Mouse (Mus musculus) forebrain, embryonic 14.5 days (tissue): ENCODE data around the gene Igf1. TPM values are rescaled to one million over a fixed set of nuclear protein-coding genes. Genes with fewer than 3 reads are reported as not detected.

Source experiments
- ATAC-seq: fragments of 200-750 bp; cut with Nextera tagmentation; 2 replicates; pipeline ENCODE4 v1.8.0; 2017; ENCODE audit warnings: mild to moderate bottlenecking, moderate library complexity
- DNase-seq: peaks from one replicate; pipeline ENCODE4 v3.0.0-alpha.2; 2015; ENCODE audit warnings: low spot score
- H3K27ac ChIP-seq: fragments of 300-500 bp; sonication (generic); 2 replicates; pipeline ENCODE4 v1.5.1; 2014; ENCODE audit warnings: low read depth, mild to moderate bottlenecking, control low read depth, low read length, moderate library complexity
- H3K27me3 ChIP-seq: fragments of 300-500 bp; sonication (generic); replicated peaks from 2 replicates; pipeline ENCODE4 v1.6.1; 2014; ENCODE audit warnings: low read length, control low read depth, mixed read lengths; ENCODE audit not compliant: control insufficient read depth, insufficient read depth
- H3K36me3 ChIP-seq: fragments of 300-500 bp; sonication (generic); 2 replicates; pipeline ENCODE4 v1.6.1; 2014; ENCODE audit warnings: low read length, control low read depth; ENCODE audit not compliant: control insufficient read depth, insufficient read depth
- H3K4me1 ChIP-seq: fragments of 300-500 bp; sonication (generic); 2 replicates; pipeline ENCODE4 v1.6.1; 2014; ENCODE audit warnings: antibody characterized with exemption, low read length, control low read depth; ENCODE audit not compliant: control insufficient read depth, insufficient read depth
- H3K4me2 ChIP-seq: fragments of 300-500 bp; sonication (generic); 2 replicates; pipeline ENCODE4 v1.6.1; 2014; ENCODE audit warnings: mild to moderate bottlenecking, control low read depth, low read length
- H3K4me3 ChIP-seq: fragments of 300-500 bp; sonication (generic); 2 replicates; pipeline ENCODE4 v1.5.1; 2014; ENCODE audit warnings: low read depth, low read length, control low read depth
- H3K9ac ChIP-seq: fragments of 300-500 bp; sonication (generic); 2 replicates; pipeline ENCODE4 v1.6.1; 2014; ENCODE audit warnings: mild to moderate bottlenecking, low read length, control low read depth, moderate library complexity
- H3K9me3 ChIP-seq: fragments of 300-500 bp; sonication (generic); replicated peaks from 2 replicates; pipeline ENCODE4 v1.6.1; 2016; ENCODE audit warnings: low read length, control low read depth, mixed read lengths; ENCODE audit not compliant: control insufficient read depth
- WGBS: fragments of 180-500 bp; shearing (Covaris S2); extraction: QIAGEN DNeasy Blood & Tissue Kit; methylation state at CpG from one replicate; pipeline ENCODE4 v1.1.7; 2014; 5-methylcytosine and 5-hydroxymethylcytosine counted together
- polyA plus RNA-seq: library from polyadenylated mRNA; unstranded; fragments of >200 nt; fragmentation: Nextera tagmentation; extraction: Ambion mirVana; gene quantifications from 2 replicates; pipeline ENCODE4 v1.2.1, GENCODE M21; 2014

Igf1 gene
- polyA plus RNA-seq, 1 experiment from 2014 or later = 5.0 TPM

DNA sequence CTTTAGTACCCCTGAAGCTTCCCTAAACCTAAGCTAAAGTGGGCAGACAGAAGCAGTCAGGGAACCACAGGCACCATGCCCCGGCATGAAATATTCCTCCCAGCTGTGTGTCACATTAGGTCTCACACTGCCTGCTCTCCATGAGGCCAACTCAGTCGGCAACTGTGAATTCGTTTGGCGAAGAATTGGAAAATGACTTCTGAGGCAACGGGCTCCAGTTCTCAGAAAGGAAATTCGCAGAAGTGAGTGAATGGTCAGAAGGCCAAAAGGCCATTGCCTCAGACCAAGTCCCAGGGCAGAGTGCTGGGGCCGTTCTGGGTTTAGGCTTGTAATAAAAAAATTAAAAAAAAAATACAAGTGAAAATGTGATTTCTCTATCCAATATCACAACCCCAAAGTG lies 43.9 kb downstream of the Igf1 start:
- DNase-seq (no peak), ATAC-seq (no peak)
- Histone ChIP-seq H3K4me1 (no peaks in the 10 kb centered on the region), H3K9me3 (no peaks in the 10 kb centered on the region), H3K4me2 (no peak overlapping the region), H3K9ac (no peak overlapping the region), H3K36me3 (no peaks in the 10 kb centered on the region), H3K27ac (no peak overlapping the region), H3K4me3 (no peak overlapping the region), H3K27me3 (no peaks in the 10 kb centered on the region)
- 83% methylated on average over 7 of the region's 7 CpGs for WGBS

DNA sequence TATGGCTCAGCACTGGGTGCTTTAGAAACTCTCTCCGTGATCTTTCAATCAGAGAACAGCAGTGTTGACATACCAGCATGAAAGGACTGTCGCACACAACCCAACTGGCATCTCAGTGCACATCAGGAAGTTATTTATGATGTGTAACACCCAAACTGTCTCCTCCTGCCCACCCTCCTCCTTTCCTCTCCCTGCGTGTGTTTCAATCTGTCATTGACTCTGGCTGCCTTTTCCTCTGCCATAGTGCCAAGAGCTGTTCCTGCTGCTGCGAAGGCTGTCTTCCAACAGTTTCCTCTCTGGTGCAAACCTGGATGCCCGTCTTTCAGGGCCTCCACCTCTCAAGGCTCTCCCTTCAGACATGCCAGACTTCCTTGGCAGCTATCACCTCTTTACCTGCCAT lies 46.3 kb downstream of the Igf1 start:
- no peak for ATAC-seq
- Histone ChIP-seq H3K4me2 (no peak overlapping the region), H3K4me1 (no peaks in the 10 kb centered on the region), H3K9ac (no peak overlapping the region), H3K4me3 (no peak overlapping the region), H3K27ac (no peak overlapping the region), H3K36me3 (no peaks in the 10 kb centered on the region), H3K27me3 (no peaks in the 10 kb centered on the region), H3K9me3 (no peaks in the 10 kb centered on the region)
- WGBS = 78% methylated on average over 5 of the region's 5 CpGs
- DNase-seq = peak; percentile 5

DNA sequence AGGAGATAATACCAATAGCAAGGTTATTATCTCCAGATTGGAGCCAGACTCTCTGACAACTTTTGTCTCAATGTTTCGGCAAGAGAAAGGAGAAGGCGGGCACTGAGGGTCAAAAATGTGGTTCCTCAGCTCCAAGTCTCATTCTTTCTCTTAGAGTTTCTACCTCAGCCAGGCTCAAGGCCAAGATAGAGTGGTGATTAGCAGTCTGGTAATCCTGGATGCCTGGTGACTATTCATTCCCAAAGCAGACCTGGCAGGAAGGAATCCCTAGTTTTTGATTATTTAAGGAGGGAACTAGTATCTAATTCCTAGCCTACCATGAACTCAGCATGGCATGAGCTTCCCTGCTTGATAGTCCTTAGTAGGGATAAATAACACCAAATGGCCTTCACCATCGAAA lies 47.0 kb downstream of the Igf1 start:
- ATAC-seq = no peak
- DNase-seq = no peak
- WGBS = 75% methylated on average over 3 of the region's 3 CpGs
- H3K9me3 ChIP-seq = no peaks in the 10 kb centered on the region
- no peaks in the 10 kb centered on the region for H3K36me3 ChIP-seq
- H3K27ac ChIP-seq = no peak overlapping the region
- no peaks in the 10 kb centered on the region for H3K27me3 ChIP-seq
- H3K4me2 ChIP-seq = no peak overlapping the region
- H3K9ac ChIP-seq = no peak overlapping the region
- H3K4me1 ChIP-seq = no peaks in the 10 kb centered on the region
- no peak overlapping the region for H3K4me3 ChIP-seq

DNA sequence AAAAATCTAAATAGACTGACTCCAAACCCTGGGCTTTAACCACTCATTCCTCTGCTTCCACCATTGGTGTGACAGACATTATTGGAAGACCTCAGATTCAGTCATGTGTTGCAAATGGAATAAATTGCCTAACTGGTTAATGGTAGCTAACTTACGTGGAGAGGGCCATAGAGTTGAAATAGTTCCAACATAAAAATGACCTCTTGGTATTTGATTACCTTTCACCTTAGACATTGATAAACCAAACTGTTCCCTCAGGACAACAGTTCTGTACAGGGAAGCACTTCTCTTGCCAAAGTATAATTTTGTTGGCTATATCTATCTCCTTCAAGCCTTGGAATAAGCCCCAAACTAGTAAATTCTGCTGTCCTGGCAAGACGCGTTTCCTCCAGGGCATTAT lies 48.1 kb downstream of the Igf1 start:
- no peaks in the 10 kb centered on the region for H3K9me3 ChIP-seq
- no peak for ATAC-seq
- H3K4me1 ChIP-seq = no peaks in the 10 kb centered on the region
- no peak overlapping the region for H3K9ac ChIP-seq
- no peak overlapping the region for H3K4me2 ChIP-seq
- no peak overlapping the region for H3K27ac ChIP-seq
- no peaks in the 10 kb centered on the region for H3K36me3 ChIP-seq
- WGBS = 97% methylated on average over 3 of the region's 3 CpGs
- H3K4me3 ChIP-seq = no peak overlapping the region
- DNase-seq = no peak
- no peaks in the 10 kb centered on the region for H3K27me3 ChIP-seq

DNA sequence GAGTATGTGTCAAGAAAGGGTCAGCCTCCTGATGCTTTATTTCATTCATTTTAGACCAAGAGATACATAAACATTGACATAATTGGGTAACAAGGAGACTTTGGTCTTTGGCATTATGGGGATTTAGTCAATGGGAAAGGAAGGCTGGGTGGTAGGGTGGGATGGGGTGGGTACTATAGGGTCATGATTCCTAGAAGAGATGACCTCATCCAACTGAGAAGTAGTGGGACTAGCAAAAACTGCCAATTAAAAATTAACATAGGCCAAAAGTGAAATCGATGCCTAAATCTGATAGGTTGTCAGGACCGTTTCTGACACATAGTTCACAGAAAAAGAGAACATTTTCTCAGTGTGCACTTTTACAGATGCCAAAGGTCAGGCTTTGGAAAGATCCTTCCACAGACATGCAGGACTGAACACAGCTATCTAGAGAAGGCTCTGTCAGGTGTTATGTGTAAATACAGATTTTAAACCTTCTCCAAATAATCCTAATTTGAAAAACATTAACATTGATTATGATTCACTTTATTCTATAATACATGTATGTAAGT lies 48.8 kb downstream of the Igf1 start:
- H3K27ac ChIP-seq = no peak overlapping the region
- no peak overlapping the region for H3K4me3 ChIP-seq
- 91% methylated on average over 2 of the region's 2 CpGs for WGBS
- no peaks in the 10 kb centered on the region for H3K9me3 ChIP-seq
- no peak overlapping the region for H3K9ac ChIP-seq
- ATAC-seq (no peak), DNase-seq (no peak)
- no peak overlapping the region for H3K4me2 ChIP-seq
- H3K36me3 ChIP-seq = no peaks in the 10 kb centered on the region
- no peaks in the 10 kb centered on the region for H3K27me3 ChIP-seq
- H3K4me1 ChIP-seq = no peaks in the 10 kb centered on the region

DNA sequence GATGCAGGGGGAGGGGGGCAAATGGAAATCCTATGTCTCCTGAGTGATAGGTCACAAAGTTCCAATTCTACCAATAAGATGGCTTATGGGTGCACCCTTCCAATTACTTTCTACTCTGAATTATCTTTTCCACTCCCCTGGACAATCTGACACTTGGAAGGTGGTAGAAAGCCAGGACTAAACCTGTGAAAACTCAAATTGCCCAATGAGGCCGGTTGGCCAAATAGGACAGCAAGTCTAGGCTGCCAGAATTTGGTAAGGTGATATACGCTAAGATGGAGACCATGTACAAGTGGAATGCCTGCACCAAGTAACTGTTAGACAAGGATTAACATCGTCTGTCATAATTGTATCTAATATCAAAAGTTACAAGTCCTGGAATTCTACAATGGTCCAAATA lies 55.8 kb downstream of the Igf1 start:
- Histone ChIP-seq H3K36me3 (no peaks in the 10 kb centered on the region), H3K4me1 (no peaks in the 10 kb centered on the region), H3K4me2 (no peak overlapping the region), H3K27me3 (no peaks in the 10 kb centered on the region), H3K9me3 (no peaks in the 10 kb centered on the region), H3K4me3 (no peak overlapping the region), H3K9ac (no peak overlapping the region), H3K27ac (no peak overlapping the region)
- no peak for ATAC-seq
- no peak for DNase-seq
- WGBS = 92% methylated on average over 3 of the region's 3 CpGs

DNA sequence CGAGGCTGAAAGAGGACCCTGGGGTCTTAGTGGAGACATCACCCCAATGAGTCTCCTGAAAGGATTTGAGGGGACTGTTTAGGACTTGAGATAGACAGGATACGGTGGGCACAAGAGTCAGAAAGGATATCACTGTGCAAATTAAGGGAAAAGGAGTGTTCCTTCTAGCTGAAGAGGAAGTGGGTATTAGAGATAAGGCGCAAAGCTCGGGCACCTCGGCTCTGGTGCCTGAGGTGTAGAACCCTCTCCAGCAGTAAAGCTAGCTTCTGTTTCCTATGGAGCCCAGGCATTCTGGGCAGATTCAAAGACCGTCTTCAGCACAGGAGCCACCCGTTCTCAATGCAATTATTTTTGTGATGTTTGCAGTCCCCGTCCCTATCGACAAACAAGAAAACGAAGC lies 56.9 kb downstream of the Igf1 start:
- Histone ChIP-seq H3K4me3 (no peak overlapping the region), H3K27me3 (no peaks in the 10 kb centered on the region), H3K4me1 (no peaks in the 10 kb centered on the region), H3K36me3 (no peaks in the 10 kb centered on the region), H3K27ac (no peak overlapping the region), H3K9ac (no peak overlapping the region), H3K4me2 (no peak overlapping the region), H3K9me3 (no peaks in the 10 kb centered on the region)
- DNase-seq (no peak), ATAC-seq (no peak)
- 91% methylated on average over 10 of the region's 10 CpGs for WGBS

DNA sequence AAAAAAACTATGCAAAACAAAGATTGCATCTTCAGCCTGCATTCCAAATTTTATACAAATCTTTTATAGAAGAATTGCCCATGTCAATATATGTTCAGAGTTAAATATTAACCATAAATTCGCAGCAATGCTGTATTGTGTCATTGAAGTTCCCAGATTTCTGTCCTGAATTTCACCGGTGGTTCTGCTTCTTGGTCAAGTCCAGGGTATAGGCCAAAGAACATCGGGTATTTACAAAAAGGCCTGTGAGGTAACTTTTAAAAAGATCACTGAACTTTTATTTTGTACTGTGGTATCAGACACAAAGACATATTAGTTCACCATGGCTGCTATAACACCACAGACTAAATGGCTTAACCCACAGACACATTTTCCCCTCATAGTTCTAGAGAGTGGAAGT lies 57.7 kb downstream of the Igf1 start:
- no peaks in the 10 kb centered on the region for H3K4me1 ChIP-seq
- no peak overlapping the region for H3K27ac ChIP-seq
- no peak overlapping the region for H3K9ac ChIP-seq
- H3K36me3 ChIP-seq = no peaks in the 10 kb centered on the region
- WGBS = 95% methylated on average over 3 of the region's 3 CpGs
- no peak overlapping the region for H3K4me2 ChIP-seq
- no peak for ATAC-seq
- no peaks in the 10 kb centered on the region for H3K27me3 ChIP-seq
- H3K9me3 ChIP-seq = no peaks in the 10 kb centered on the region
- H3K4me3 ChIP-seq = no peak overlapping the region
- no peak for DNase-seq

DNA sequence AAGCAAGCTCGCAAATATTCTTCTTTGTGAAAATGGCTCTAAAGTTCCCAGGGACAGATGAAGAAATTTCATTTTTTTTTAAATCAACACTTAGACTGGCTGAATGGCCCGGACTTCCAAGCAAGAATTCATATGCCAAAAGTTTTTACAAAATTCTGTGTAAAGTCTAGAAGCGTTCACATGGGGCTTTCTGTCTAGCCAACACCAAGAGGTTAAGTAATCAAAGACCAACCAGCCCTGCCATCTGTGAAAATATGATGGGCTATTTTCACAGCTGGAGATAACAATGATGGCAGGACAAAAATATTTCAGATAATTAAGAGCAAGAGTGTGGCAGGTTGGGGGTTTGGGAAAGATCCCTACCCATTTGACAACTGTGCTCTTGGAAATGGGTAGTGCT lies 64.2 kb downstream of the Igf1 start:
- Histone ChIP-seq H3K27me3 (0 out of 2 replicates have a peak, but pooled peaks cover 4% of the 10 kb centered on the region), H3K36me3 (no peaks in the 10 kb centered on the region), H3K4me3 (no peak overlapping the region), H3K27ac (no peak overlapping the region), H3K9me3 (no peaks in the 10 kb centered on the region), H3K4me1 (0 out of 2 replicates have a peak, but pooled peaks cover 2% of the 10 kb centered on the region), H3K4me2 (no peak overlapping the region), H3K9ac (no peak overlapping the region)
- 89% methylated on average over 3 of the region's 3 CpGs for WGBS
- ATAC-seq (no peak), DNase-seq (no peak)
